Mouse (Mus musculus): ENCODE data around the gene Gm37240. TPM values are rescaled to one million over a fixed set of nuclear protein-coding genes. Genes with fewer than 3 reads are reported as not detected.

Gene Gm37240
- polyA plus RNA-seq, 1 experiment, result 1.9 TPM

- Histone ChIP-seq H3K4me1 (ENCODE audit: control insufficient read depth, insufficient read depth, low read length) (peaks cover 3% of the 10 kb centered on the region; the same call in 1 of the 2 replicates), H3K4me3 (ENCODE audit: insufficient read depth, low read length) (no peak overlapping the region), H3K27ac (ENCODE audit: insufficient read depth, low read length) (no peak overlapping the region)
- TF ChIP-seq CTCF (IDR thresholded peaks at IDR 0.05; ENCODE audit: borderline replicate concordance, insufficient read depth, low read length) (no peak), POLR2A (IDR thresholded peaks at IDR 0.05; ENCODE audit: low read depth, low read length) (no peak)
Measured at GRCm38 (mm10) chr3:85551352-85551751, 336.0 kb downstream of the Gm37240 start.

- Histone ChIP-seq H3K4me3 (ENCODE audit: insufficient read depth, low read length) (no peak overlapping the region), H3K4me1 (ENCODE audit: control insufficient read depth, insufficient read depth, low read length) (peaks cover 3% of the 10 kb centered on the region; the same call in 1 of the 2 replicates), H3K27ac (ENCODE audit: insufficient read depth, low read length) (no peak overlapping the region)
- no peak for TF ChIP-seq CTCF (IDR thresholded peaks at IDR 0.05; ENCODE audit: borderline replicate concordance, insufficient read depth, low read length)
- no peak for TF ChIP-seq POLR2A (IDR thresholded peaks at IDR 0.05; ENCODE audit: low read depth, low read length)
Measured at GRCm38 (mm10) chr3:85550312-85550711, 337.0 kb downstream of the Gm37240 start.

GRCm38 (mm10) chr3:85543652-85544051 lies 343.7 kb downstream of the Gm37240 start:
- H3K27ac ChIP-seq (ENCODE audit: insufficient read depth, low read length), result no peak overlapping the region
- H3K4me1 ChIP-seq (ENCODE audit: control insufficient read depth, insufficient read depth, low read length), result 0 out of 2 replicates have a peak, but pooled peaks cover 2% of the 10 kb centered on the region
- no peak for TF ChIP-seq CTCF (IDR thresholded peaks at IDR 0.05; ENCODE audit: borderline replicate concordance, insufficient read depth, low read length)
- TF ChIP-seq POLR2A (IDR thresholded peaks at IDR 0.05; ENCODE audit: low read depth, low read length), result no peak
- H3K4me3 ChIP-seq (ENCODE audit: insufficient read depth, low read length), result no peak overlapping the region

- Histone ChIP-seq H3K4me3 (ENCODE audit: insufficient read depth, low read length) (no peak overlapping the region), H3K4me1 (ENCODE audit: control insufficient read depth, insufficient read depth, low read length) (0 out of 2 replicates have a peak, but pooled peaks cover 2% of the 10 kb centered on the region), H3K27ac (ENCODE audit: insufficient read depth, low read length) (no peak overlapping the region)
- TF ChIP-seq POLR2A (IDR thresholded peaks at IDR 0.05; ENCODE audit: low read depth, low read length), result no peak
- no peak for TF ChIP-seq CTCF (IDR thresholded peaks at IDR 0.05; ENCODE audit: borderline replicate concordance, insufficient read depth, low read length)
Measured at GRCm38 (mm10) chr3:85542765-85543164, 344.6 kb downstream of the Gm37240 start.

GRCm38 (mm10) chr3:85535621-85536520 lies 351.4 kb downstream of the Gm37240 start:
- TF ChIP-seq CTCF (IDR thresholded peaks at IDR 0.05; ENCODE audit: borderline replicate concordance, insufficient read depth, low read length), result no peak
- peak; percentile 22; the same call in 1 of the 2 replicates for TF ChIP-seq POLR2A (IDR thresholded peaks at IDR 0.05; ENCODE audit: low read depth, low read length)
- no peak overlapping the region for H3K4me3 ChIP-seq (ENCODE audit: insufficient read depth, low read length)
- H3K27ac ChIP-seq (ENCODE audit: insufficient read depth, low read length), result peak overlapping the region; percentile 96
- peaks cover 15% of the 10 kb centered on the region for H3K4me1 ChIP-seq (ENCODE audit: control insufficient read depth, insufficient read depth, low read length)

GRCm38 (mm10) chr3:85535042-85535441 lies 352.3 kb downstream of the Gm37240 start:
- Histone ChIP-seq H3K4me1 (ENCODE audit: control insufficient read depth, insufficient read depth, low read length) (peaks cover 15% of the 10 kb centered on the region), H3K4me3 (ENCODE audit: insufficient read depth, low read length) (no peak overlapping the region), H3K27ac (ENCODE audit: insufficient read depth, low read length) (peak overlapping the region; percentile 96)
- TF ChIP-seq POLR2A (IDR thresholded peaks at IDR 0.05; ENCODE audit: low read depth, low read length) (no peak), CTCF (IDR thresholded peaks at IDR 0.05; ENCODE audit: borderline replicate concordance, insufficient read depth, low read length) (no peak)

- Histone ChIP-seq H3K27ac (ENCODE audit: insufficient read depth, low read length) (no peak overlapping the region), H3K4me1 (ENCODE audit: control insufficient read depth, insufficient read depth, low read length) (peaks cover 15% of the 10 kb centered on the region), H3K4me3 (ENCODE audit: insufficient read depth, low read length) (no peak overlapping the region)
- TF ChIP-seq CTCF (IDR thresholded peaks at IDR 0.05; ENCODE audit: borderline replicate concordance, insufficient read depth, low read length), result no peak
- no peak for TF ChIP-seq POLR2A (IDR thresholded peaks at IDR 0.05; ENCODE audit: low read depth, low read length)
Measured at GRCm38 (mm10) chr3:85532376-85532775, 354.9 kb downstream of the Gm37240 start.

- Histone ChIP-seq H3K4me3 (ENCODE audit: insufficient read depth, low read length) (no peak overlapping the region), H3K4me1 (ENCODE audit: control insufficient read depth, insufficient read depth, low read length) (peaks cover 11% of the 10 kb centered on the region), H3K27ac (ENCODE audit: insufficient read depth, low read length) (peak overlapping the region; percentile 24)
- no peak for TF ChIP-seq POLR2A (IDR thresholded peaks at IDR 0.05; ENCODE audit: low read depth, low read length)
- TF ChIP-seq CTCF (IDR thresholded peaks at IDR 0.05; ENCODE audit: borderline replicate concordance, insufficient read depth, low read length), result no peak
Measured at GRCm38 (mm10) chr3:85530601-85531161, 356.6 kb downstream of the Gm37240 start.

- H3K4me3 ChIP-seq (ENCODE audit: insufficient read depth, low read length), result no peak overlapping the region
- no peak for TF ChIP-seq CTCF (IDR thresholded peaks at IDR 0.05; ENCODE audit: borderline replicate concordance, insufficient read depth, low read length)
- no peak for TF ChIP-seq POLR2A (IDR thresholded peaks at IDR 0.05; ENCODE audit: low read depth, low read length)
- H3K27ac ChIP-seq (ENCODE audit: insufficient read depth, low read length), result no peak overlapping the region
- H3K4me1 ChIP-seq (ENCODE audit: control insufficient read depth, insufficient read depth, low read length), result no peaks in the 10 kb centered on the region
Measured at GRCm38 (mm10) chr3:85521311-85521907, 365.9 kb downstream of the Gm37240 start.
